Mouse (Mus musculus) bone marrow macrophage, adult 2 months (primary cell): ENCODE data around the gene Qser1. TPM values are rescaled to one million over a fixed set of nuclear protein-coding genes. Genes with fewer than 3 reads are reported as not detected.
A peak's percentile ranks its signal among the peaks of the same experiment; 100 is the strongest.
"Not testable (repeated sequence)": the region's sequence is repeated elsewhere in the genome, so short reads cannot be mapped to it uniquely, and the experiment has no call there.

Source experiments
- H3K27ac ChIP-seq: 2 replicates; pipeline ENCODE4 v1.5.1; 2012; ENCODE audit warnings: low read depth, low read length; ENCODE audit not compliant: insufficient read depth
- H3K4me1 ChIP-seq: 2 replicates; pipeline ENCODE4 v1.6.1; 2012; ENCODE audit warnings: low read length; ENCODE audit not compliant: control insufficient read depth, insufficient read depth
- H3K4me3 ChIP-seq: 2 replicates; pipeline ENCODE4 v1.5.1; 2012; ENCODE audit warnings: mild to moderate bottlenecking, low read length, moderate library complexity; ENCODE audit not compliant: insufficient read depth
- CTCF ChIP-seq: IDR thresholded peaks from 2 replicates; pipeline ENCODE4 v1.5.1; 2012; ENCODE audit warnings: low read depth, mild to moderate bottlenecking, low read length, moderate library complexity
- POLR2A ChIP-seq: IDR thresholded peaks from 2 replicates; pipeline ENCODE4 v1.6.1; 2012; ENCODE audit warnings: mild to moderate bottlenecking, low read depth, low read length, borderline replicate concordance
- polyA plus RNA-seq: library from polyadenylated mRNA; stranded (reverse); fragments of >200 nt; gene quantifications from 2 replicates; pipeline ENCODE4 v1.2.4, GENCODE M21; 2012; ENCODE audit not compliant: missing spikeins, insufficient read depth, insufficient read length

The Qser1 gene
- 9.5 and 11.3 TPM in 2 replicates for polyA plus RNA-seq

DNA sequence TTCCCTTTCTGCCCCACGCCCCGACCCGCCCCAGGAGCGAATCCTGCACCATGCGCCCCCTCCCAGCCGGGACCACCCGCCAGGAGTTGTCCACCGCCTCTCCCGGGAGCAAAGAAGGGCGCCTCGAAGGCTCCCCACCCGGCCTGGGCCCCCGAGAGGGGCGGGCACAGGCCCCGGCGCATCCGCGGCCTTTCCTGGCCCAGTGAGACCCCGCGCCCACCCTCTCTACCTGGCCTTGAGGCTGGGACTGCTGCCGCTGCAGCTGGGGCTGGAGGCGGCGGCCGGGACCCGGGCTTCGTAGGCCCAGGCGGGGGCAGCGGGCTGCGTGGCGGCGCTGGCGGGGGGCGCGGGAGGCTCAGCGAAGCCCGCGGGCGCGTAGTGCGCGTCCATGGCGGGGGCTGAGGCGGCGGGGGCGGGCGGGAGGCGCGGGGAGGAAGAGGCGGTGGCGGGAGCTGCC, at the start of gene Qser1:
Qser1 (minus strand) TSS at position 390 of the 457 bp plus-strand sequence.
- Histone ChIP-seq H3K4me3 (peak within 1 kb of the TSS; percentile 80), H3K4me1 (peaks cover 3% of the 10 kb centered on the region), H3K27ac (peak within 1 kb of the TSS; percentile 79)
- TF ChIP-seq CTCF: no peak
- TF ChIP-seq POLR2A: no peak

DNA sequence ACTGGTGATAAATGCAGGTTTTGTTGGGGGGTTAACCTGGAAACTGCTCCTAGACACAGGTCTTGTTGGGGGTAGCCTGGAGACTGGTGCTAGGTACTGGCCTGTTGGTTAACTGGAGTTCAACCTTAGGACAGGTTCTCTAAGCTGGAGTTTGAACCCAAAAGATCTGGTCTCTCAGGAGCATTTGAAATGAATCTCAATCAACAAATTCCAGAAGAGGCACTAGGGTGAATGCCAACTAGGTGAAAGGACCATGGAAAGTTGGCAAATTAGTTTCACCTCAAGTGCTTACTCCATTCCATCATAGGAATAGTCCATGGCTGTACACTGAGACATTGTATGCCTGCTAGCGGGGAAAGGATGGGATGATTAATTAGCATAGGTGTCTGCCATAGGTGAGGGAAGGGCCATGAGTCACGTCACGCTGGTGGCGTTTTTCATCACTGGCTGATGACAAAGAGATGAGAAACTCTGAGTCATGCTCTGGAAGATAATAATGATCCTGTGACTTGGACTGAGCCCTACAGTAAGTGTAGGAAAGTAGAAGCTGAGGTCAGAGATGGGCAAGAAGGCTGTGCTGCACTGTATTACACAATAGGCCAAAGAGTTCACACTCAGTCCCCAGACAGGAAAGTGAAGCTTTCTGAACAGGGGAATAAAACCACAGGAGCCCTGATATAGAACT, 47.8 kb upstream of the Qser1 start:
- Histone ChIP-seq H3K4me1 (peaks cover 16% of the 10 kb centered on the region), H3K4me3 (no peak overlapping the region), H3K27ac (peak overlapping the region; percentile 28; the same call in 1 of the 2 replicates)
- no peak for TF ChIP-seq CTCF

- TF ChIP-seq CTCF (no peak), POLR2A (no peak)
- peaks cover 13% of the 10 kb centered on the region for H3K4me1 ChIP-seq
- H3K4me3 ChIP-seq: no peak overlapping the region
- no peak overlapping the region for H3K27ac ChIP-seq
Measured at GRCm38 (mm10) chr2:104860426-104860825, 43.9 kb upstream of the Qser1 start.

DNA sequence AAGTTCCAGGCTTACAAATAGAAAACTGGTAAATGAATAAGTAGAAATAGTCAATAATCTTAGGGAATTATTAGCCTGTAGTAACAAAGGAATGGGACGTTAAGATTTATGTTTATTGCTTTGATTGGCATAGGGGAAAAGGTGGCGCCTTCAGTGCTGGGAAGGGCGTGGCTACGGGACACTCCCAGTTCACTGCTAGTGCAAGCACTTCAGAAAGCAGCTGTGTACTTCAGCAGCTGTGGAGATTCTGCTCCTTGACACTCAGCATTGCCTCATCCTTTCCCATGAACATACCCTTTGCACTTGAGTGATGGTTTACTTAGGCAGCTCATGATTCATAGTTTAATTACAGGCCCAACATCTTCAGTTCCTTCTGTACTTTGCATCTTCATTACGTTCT, 42.5 kb upstream of the Qser1 start:
- H3K4me3 ChIP-seq: no peak overlapping the region
- TF ChIP-seq CTCF (no peak), POLR2A (no peak)
- peaks cover 4% of the 10 kb centered on the region for H3K4me1 ChIP-seq
- H3K27ac ChIP-seq: no peak overlapping the region

- not testable (repeated sequence) for H3K4me3 ChIP-seq, H3K4me1 ChIP-seq, H3K27ac ChIP-seq
Measured at GRCm38 (mm10) chr2:104858083-104858482, 41.5 kb upstream of the Qser1 start.

DNA sequence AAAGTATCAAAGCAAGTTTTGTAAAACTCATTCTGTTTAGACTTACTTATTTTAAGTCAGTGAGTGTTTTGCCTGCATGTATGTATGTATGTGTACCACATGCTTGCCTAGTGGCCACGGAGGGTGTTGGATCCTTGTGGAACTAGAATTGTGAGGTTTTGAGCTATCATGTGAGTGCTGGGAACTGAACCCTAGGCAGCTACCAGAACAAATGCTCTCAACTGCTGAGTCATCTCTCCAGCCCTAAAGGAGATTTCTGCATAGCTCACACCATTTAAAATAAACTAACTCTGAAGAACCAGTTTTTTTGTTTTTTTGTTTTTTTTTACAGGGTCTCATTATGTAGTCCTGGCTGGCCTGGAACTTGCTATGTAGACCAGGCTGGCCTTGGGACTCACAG, 39.7 kb upstream of the Qser1 start:
- no peak for TF ChIP-seq CTCF
- no peak for TF ChIP-seq POLR2A
- Histone ChIP-seq H3K27ac (no peak overlapping the region), H3K4me1 (no peaks in the 10 kb centered on the region), H3K4me3 (no peak overlapping the region)

- Histone ChIP-seq H3K27ac (no peak overlapping the region), H3K4me3 (no peak overlapping the region), H3K4me1 (no peaks in the 10 kb centered on the region)
- no peak for TF ChIP-seq CTCF
- no peak for TF ChIP-seq POLR2A
Measured at GRCm38 (mm10) chr2:104855732-104856131, 39.2 kb upstream of the Qser1 start.

- Histone ChIP-seq H3K4me1 (no peaks in the 10 kb centered on the region), H3K4me3 (no peak overlapping the region), H3K27ac (no peak overlapping the region)
- no peak for TF ChIP-seq POLR2A
- no peak for TF ChIP-seq CTCF
Measured at GRCm38 (mm10) chr2:104854836-104855235, 38.3 kb upstream of the Qser1 start.

- TF ChIP-seq POLR2A (no peak), CTCF (no peak)
- H3K4me1 ChIP-seq: peaks cover 3% of the 10 kb centered on the region; the same call in 1 of the 2 replicates
- H3K27ac ChIP-seq: no peak overlapping the region
- H3K4me3 ChIP-seq: no peak overlapping the region
Measured at GRCm38 (mm10) chr2:104852546-104852945, 36.0 kb upstream of the Qser1 start.

GRCm38 (mm10) chr2:104851686-104852085, 35.1 kb upstream of the Qser1 start:
- no peak overlapping the region for H3K4me3 ChIP-seq
- peaks cover 3% of the 10 kb centered on the region; the same call in 1 of the 2 replicates for H3K4me1 ChIP-seq
- TF ChIP-seq POLR2A (no peak), CTCF (no peak)
- H3K27ac ChIP-seq: no peak overlapping the region

- TF ChIP-seq CTCF (no peak), POLR2A (no peak)
- H3K27ac ChIP-seq: no peak overlapping the region
- H3K4me1 ChIP-seq: peaks cover 3% of the 10 kb centered on the region; the same call in 1 of the 2 replicates
- peak overlapping the region; percentile 68 for H3K4me3 ChIP-seq
Measured at GRCm38 (mm10) chr2:104849991-104850359, 33.4 kb upstream of the Qser1 start.
